Mouse (Mus musculus): Measurements from ENCODE around the gene Wdr20.

The Wdr20 gene

DNA sequence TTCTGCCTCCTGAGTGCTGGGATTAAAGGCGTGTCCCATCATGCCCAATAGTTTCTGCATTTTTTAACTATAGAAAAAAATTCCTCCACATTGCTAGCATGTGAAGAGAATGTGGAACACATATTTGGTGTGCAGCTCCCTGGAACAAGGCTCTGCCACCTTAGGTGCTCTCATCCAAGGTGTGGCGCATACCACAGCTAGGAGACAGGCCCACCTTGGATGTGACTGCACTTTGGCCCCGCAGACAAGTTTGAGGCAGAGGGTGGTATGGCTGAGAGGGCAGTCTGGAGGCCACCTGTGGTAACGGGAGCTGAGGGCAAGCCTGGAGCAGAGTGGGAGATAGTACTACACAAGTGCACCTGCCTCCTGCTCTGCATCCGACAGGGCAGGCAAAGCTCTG is 71.1 kb downstream of the Wdr20 start:
- no peak for TF ChIP-seq POU5F1 (IDR thresholded peaks at IDR 0.05; ENCODE audit: borderline replicate concordance, low read length)
- TF ChIP-seq NANOG (IDR thresholded peaks at IDR 0.05; ENCODE audit: borderline replicate concordance, low read length): no peak
- TF ChIP-seq CTCF (conservative IDR thresholded peaks at IDR 0.05; ENCODE audit: low read length): no peak
- peaks cover 97% of the 10 kb centered on the region for H3K36me3 ChIP-seq (ENCODE audit: insufficient read depth, low read length)
- no peak overlapping the region for H3K4me3 ChIP-seq (replicated peaks; ENCODE audit: low read length)
- H3K9me3 ChIP-seq (ENCODE audit: low read length): no peaks in the 10 kb centered on the region
- H3K27me3 ChIP-seq (ENCODE audit: insufficient read depth, low read length): no peaks in the 10 kb centered on the region
- H3K4me1 ChIP-seq (replicated peaks; ENCODE audit: low read depth, low read length): peaks cover 91% of the 10 kb centered on the region

GRCm38 (mm10) chr12:110813132-110813531 is 75.4 kb downstream of the Wdr20 start:
- Histone ChIP-seq H3K4me3 (replicated peaks; ENCODE audit: low read length) (no peak overlapping the region), H3K36me3 (ENCODE audit: insufficient read depth, low read length) (peaks cover 91% of the 10 kb centered on the region), H3K27me3 (ENCODE audit: insufficient read depth, low read length) (no peaks in the 10 kb centered on the region), H3K4me1 (replicated peaks; ENCODE audit: low read depth, low read length) (peaks cover 66% of the 10 kb centered on the region), H3K9me3 (ENCODE audit: low read length) (no peaks in the 10 kb centered on the region)
- TF ChIP-seq POU5F1 (IDR thresholded peaks at IDR 0.05; ENCODE audit: borderline replicate concordance, low read length): no peak
- TF ChIP-seq NANOG (IDR thresholded peaks at IDR 0.05; ENCODE audit: borderline replicate concordance, low read length): no peak
- TF ChIP-seq CTCF (conservative IDR thresholded peaks at IDR 0.05; ENCODE audit: low read length): no peak

GRCm38 (mm10) chr12:110813624-110814023 is 75.9 kb downstream of the Wdr20 start:
- Histone ChIP-seq H3K4me1 (replicated peaks; ENCODE audit: low read depth, low read length) (peaks cover 61% of the 10 kb centered on the region), H3K4me3 (replicated peaks; ENCODE audit: low read length) (no peak overlapping the region), H3K9me3 (ENCODE audit: low read length) (no peaks in the 10 kb centered on the region), H3K36me3 (ENCODE audit: insufficient read depth, low read length) (peaks cover 91% of the 10 kb centered on the region), H3K27me3 (ENCODE audit: insufficient read depth, low read length) (no peaks in the 10 kb centered on the region)
- TF ChIP-seq CTCF (conservative IDR thresholded peaks at IDR 0.05; ENCODE audit: low read length): no peak
- no peak for TF ChIP-seq NANOG (IDR thresholded peaks at IDR 0.05; ENCODE audit: borderline replicate concordance, low read length)
- no peak for TF ChIP-seq POU5F1 (IDR thresholded peaks at IDR 0.05; ENCODE audit: borderline replicate concordance, low read length)

- no peak overlapping the region for H3K4me3 ChIP-seq (replicated peaks; ENCODE audit: low read length)
- H3K36me3 ChIP-seq (ENCODE audit: insufficient read depth, low read length): peaks cover 91% of the 10 kb centered on the region
- no peaks in the 10 kb centered on the region for H3K9me3 ChIP-seq (ENCODE audit: low read length)
- H3K27me3 ChIP-seq (ENCODE audit: insufficient read depth, low read length): no peaks in the 10 kb centered on the region
- TF ChIP-seq CTCF (conservative IDR thresholded peaks at IDR 0.05; ENCODE audit: low read length): no peak
- TF ChIP-seq NANOG (IDR thresholded peaks at IDR 0.05; ENCODE audit: borderline replicate concordance, low read length): no peak
- TF ChIP-seq POU5F1 (IDR thresholded peaks at IDR 0.05; ENCODE audit: borderline replicate concordance, low read length): no peak
- peaks cover 59% of the 10 kb centered on the region for H3K4me1 ChIP-seq (replicated peaks; ENCODE audit: low read depth, low read length)
These were observed 77.2 kb downstream of the Wdr20 start for GRCm38 (mm10) chr12:110814924-110815323.

GRCm38 (mm10) chr12:110816833-110817232 is 79.1 kb downstream of the Wdr20 start:
- no peak for TF ChIP-seq POU5F1 (IDR thresholded peaks at IDR 0.05; ENCODE audit: borderline replicate concordance, low read length)
- no peak for TF ChIP-seq CTCF (conservative IDR thresholded peaks at IDR 0.05; ENCODE audit: low read length)
- TF ChIP-seq NANOG (IDR thresholded peaks at IDR 0.05; ENCODE audit: borderline replicate concordance, low read length): no peak
- Histone ChIP-seq H3K27me3 (ENCODE audit: insufficient read depth, low read length) (no peaks in the 10 kb centered on the region), H3K4me3 (replicated peaks; ENCODE audit: low read length) (no peak overlapping the region), H3K4me1 (replicated peaks; ENCODE audit: low read depth, low read length) (peaks cover 58% of the 10 kb centered on the region), H3K36me3 (ENCODE audit: insufficient read depth, low read length) (peaks cover 91% of the 10 kb centered on the region), H3K9me3 (ENCODE audit: low read length) (no peaks in the 10 kb centered on the region)

DNA sequence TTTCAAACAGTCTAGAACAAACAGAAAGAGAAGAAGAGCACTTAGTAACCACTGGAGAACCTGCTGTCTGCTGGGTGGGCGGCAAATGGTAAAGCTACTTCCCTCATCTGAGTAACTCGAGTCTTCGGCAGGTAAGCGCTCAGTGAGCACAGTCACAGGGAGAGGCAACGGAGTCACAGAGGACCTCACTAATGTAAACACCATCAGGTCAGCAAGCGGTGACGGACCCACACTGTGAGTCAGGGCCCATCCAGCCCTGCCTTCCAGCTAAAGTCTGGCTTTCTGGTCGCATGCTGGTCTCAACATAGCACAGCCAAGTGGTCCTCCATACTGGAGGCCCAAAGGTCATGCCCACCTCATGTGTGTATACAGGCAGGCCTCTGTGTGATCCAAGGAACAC is 81.6 kb downstream of the Wdr20 start:
- H3K4me3 ChIP-seq (replicated peaks; ENCODE audit: low read length): no peak overlapping the region
- H3K36me3 ChIP-seq (ENCODE audit: insufficient read depth, low read length): peaks cover 91% of the 10 kb centered on the region
- TF ChIP-seq CTCF (conservative IDR thresholded peaks at IDR 0.05; ENCODE audit: low read length) (no peak), POU5F1 (IDR thresholded peaks at IDR 0.05; ENCODE audit: borderline replicate concordance, low read length) (no peak), NANOG (IDR thresholded peaks at IDR 0.05; ENCODE audit: borderline replicate concordance, low read length) (no peak)
- H3K4me1 ChIP-seq (replicated peaks; ENCODE audit: low read depth, low read length): peaks cover 52% of the 10 kb centered on the region
- H3K27me3 ChIP-seq (ENCODE audit: insufficient read depth, low read length): no peaks in the 10 kb centered on the region
- H3K9me3 ChIP-seq (ENCODE audit: low read length): no peaks in the 10 kb centered on the region

GRCm38 (mm10) chr12:110821787-110822186 is 84.0 kb downstream of the Wdr20 start:
- TF ChIP-seq CTCF (conservative IDR thresholded peaks at IDR 0.05; ENCODE audit: low read length) (0 out of 2 replicates have a peak, but pooled peaks have one; percentile 14), POU5F1 (IDR thresholded peaks at IDR 0.05; ENCODE audit: borderline replicate concordance, low read length) (no peak)
- no peaks in the 10 kb centered on the region for H3K27me3 ChIP-seq (ENCODE audit: insufficient read depth, low read length)
- no peak overlapping the region for H3K4me3 ChIP-seq (replicated peaks; ENCODE audit: low read length)
- H3K4me1 ChIP-seq (replicated peaks; ENCODE audit: low read depth, low read length): peaks cover 38% of the 10 kb centered on the region
- peaks cover 98% of the 10 kb centered on the region for H3K36me3 ChIP-seq (ENCODE audit: insufficient read depth, low read length)
- no peaks in the 10 kb centered on the region for H3K9me3 ChIP-seq (ENCODE audit: low read length)

GRCm38 (mm10) chr12:110822366-110822765 is 84.6 kb downstream of the Wdr20 start:
- TF ChIP-seq CTCF (conservative IDR thresholded peaks at IDR 0.05; ENCODE audit: low read length): no peak
- no peak for TF ChIP-seq NANOG (IDR thresholded peaks at IDR 0.05; ENCODE audit: borderline replicate concordance, low read length)
- TF ChIP-seq POU5F1 (IDR thresholded peaks at IDR 0.05; ENCODE audit: borderline replicate concordance, low read length): no peak
- Histone ChIP-seq H3K9me3 (ENCODE audit: low read length) (no peaks in the 10 kb centered on the region), H3K4me1 (replicated peaks; ENCODE audit: low read depth, low read length) (peaks cover 44% of the 10 kb centered on the region), H3K36me3 (ENCODE audit: insufficient read depth, low read length) (peaks cover 98% of the 10 kb centered on the region), H3K27me3 (ENCODE audit: insufficient read depth, low read length) (no peaks in the 10 kb centered on the region), H3K4me3 (replicated peaks; ENCODE audit: low read length) (no peak overlapping the region)

- H3K4me3 ChIP-seq (replicated peaks; ENCODE audit: low read length): no peak overlapping the region
- H3K36me3 ChIP-seq (ENCODE audit: insufficient read depth, low read length): peaks cover 90% of the 10 kb centered on the region
- H3K27me3 ChIP-seq (ENCODE audit: insufficient read depth, low read length): no peaks in the 10 kb centered on the region
- peaks cover 61% of the 10 kb centered on the region for H3K4me1 ChIP-seq (replicated peaks; ENCODE audit: low read depth, low read length)
- H3K9me3 ChIP-seq (ENCODE audit: low read length): no peaks in the 10 kb centered on the region
- no peak for TF ChIP-seq POU5F1 (IDR thresholded peaks at IDR 0.05; ENCODE audit: borderline replicate concordance, low read length)
- no peak for TF ChIP-seq NANOG (IDR thresholded peaks at IDR 0.05; ENCODE audit: borderline replicate concordance, low read length)
- TF ChIP-seq CTCF (conservative IDR thresholded peaks at IDR 0.05; ENCODE audit: low read length): no peak
These were observed 91.2 kb downstream of the Wdr20 start for GRCm38 (mm10) chr12:110828908-110829307.
